Mouse (Mus musculus) lung, embryonic 16.5 days (tissue): ENCODE data around the gene Eif3g. TPM values are rescaled to one million over a fixed set of nuclear protein-coding genes. Genes with fewer than 3 reads are reported as not detected.
A peak's percentile ranks its signal among the peaks of the same experiment; 100 is the strongest.

Experiments
- ATAC-seq: fragments of 200-750 bp; cut with Nextera tagmentation; 2 replicates; pipeline ENCODE4 v1.8.0; 2017; ENCODE audit warnings: low read depth, mild to moderate bottlenecking, moderate library complexity
- H3K27ac ChIP-seq: fragments of 300-500 bp; sonication (generic); 2 replicates; pipeline ENCODE4 v1.5.1; 2014; ENCODE audit warnings: mild to moderate bottlenecking, control low read depth, low read length
- H3K27me3 ChIP-seq: fragments of 300-500 bp; sonication (generic); 2 replicates; pipeline ENCODE4 v1.6.1; 2014; ENCODE audit warnings: low read depth, low read length, mixed read lengths; ENCODE audit not compliant: control insufficient read depth, insufficient read depth
- H3K36me3 ChIP-seq: fragments of 300-500 bp; sonication (generic); 2 replicates; pipeline ENCODE4 v1.6.1; 2014; ENCODE audit warnings: low read length; ENCODE audit not compliant: control insufficient read depth, insufficient read depth
- H3K4me1 ChIP-seq: fragments of 300-500 bp; sonication (generic); replicated peaks from 2 replicates; pipeline ENCODE4 v1.6.1; 2014; ENCODE audit warnings: low read length, mixed read lengths; ENCODE audit not compliant: control insufficient read depth, insufficient read depth
- H3K4me2 ChIP-seq: fragments of 300-500 bp; sonication (generic); 2 replicates; pipeline ENCODE4 v1.6.1; 2014; ENCODE audit warnings: low read depth, low read length, control low read depth
- H3K4me3 ChIP-seq: fragments of 300-500 bp; sonication (generic); 2 replicates; pipeline ENCODE4 v1.5.1; 2014; ENCODE audit warnings: mild to moderate bottlenecking, low read length, control low read depth
- H3K9ac ChIP-seq: fragments of 300-500 bp; sonication (generic); 2 replicates; pipeline ENCODE4 v1.6.1; 2014; ENCODE audit warnings: low read length, control low read depth
- H3K9me3 ChIP-seq: fragments of 300-500 bp; sonication (generic); 2 replicates; pipeline ENCODE4 v1.6.1; 2016; ENCODE audit warnings: low read length; ENCODE audit not compliant: control insufficient read depth
- WGBS: fragments of 180-500 bp; shearing (Covaris S2); extraction: QIAGEN DNeasy Blood & Tissue Kit; methylation state at CpG from one replicate; pipeline ENCODE4 v1.1.7; 2014; 5-methylcytosine and 5-hydroxymethylcytosine counted together
- polyA plus RNA-seq: library from polyadenylated mRNA; unstranded; fragments of >200 nt; fragmentation: Nextera tagmentation; extraction: Ambion mirVana; gene quantifications from 2 replicates; pipeline ENCODE4 v1.2.1, GENCODE M21; 2015

Gene Eif3g
- 255 and 258 TPM in 2 replicates for polyA plus RNA-seq

DNA sequence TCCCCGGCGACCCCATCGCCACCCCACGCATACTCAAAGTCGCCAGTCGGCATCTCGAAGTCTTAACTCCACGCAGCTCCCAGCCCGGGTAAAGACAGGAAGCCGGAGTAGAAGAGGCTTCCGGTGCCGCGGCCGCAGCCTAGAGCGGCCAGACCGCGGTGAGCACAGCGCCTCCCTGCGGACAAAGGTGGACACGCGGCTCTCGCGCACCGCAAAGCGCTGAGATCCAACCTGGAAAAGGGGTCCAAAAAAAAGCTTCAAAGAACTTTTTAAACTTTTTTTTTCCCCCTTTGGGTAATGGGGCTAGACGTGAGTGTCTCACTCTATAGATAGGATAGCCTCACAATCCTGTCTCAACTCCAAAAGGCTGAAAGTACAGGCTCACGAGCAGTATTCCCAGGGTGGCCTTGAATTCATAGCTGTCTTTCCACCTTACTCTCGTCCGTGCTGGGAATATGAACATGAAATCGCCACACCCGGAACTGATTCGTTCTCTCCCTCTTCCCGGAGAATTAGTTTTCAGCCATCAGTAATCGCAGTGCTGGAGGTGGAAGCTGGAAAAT, at the start of gene Eif3g:
Eif3g (minus strand) TSS at position 113 of the 563 bp plus-strand sequence.
- peaks cover 16% of the 10 kb centered on the region for H3K4me1 ChIP-seq
- peak; percentile 89 for ATAC-seq
- 3% methylated on average over 34 of the region's 34 CpGs for WGBS
- H3K4me3 ChIP-seq = peak within 1 kb of the TSS; percentile 94
- no peaks in the 10 kb centered on the region for H3K9me3 ChIP-seq
- H3K9ac ChIP-seq = peak within 1 kb of the TSS; percentile 99
- H3K36me3 ChIP-seq = peaks cover 27% of the 10 kb centered on the region
- H3K4me2 ChIP-seq = peak within 1 kb of the TSS; percentile 99
- peak within 1 kb of the TSS; percentile 65 for H3K27ac ChIP-seq
- H3K27me3 ChIP-seq = no peaks in the 10 kb centered on the region

DNA sequence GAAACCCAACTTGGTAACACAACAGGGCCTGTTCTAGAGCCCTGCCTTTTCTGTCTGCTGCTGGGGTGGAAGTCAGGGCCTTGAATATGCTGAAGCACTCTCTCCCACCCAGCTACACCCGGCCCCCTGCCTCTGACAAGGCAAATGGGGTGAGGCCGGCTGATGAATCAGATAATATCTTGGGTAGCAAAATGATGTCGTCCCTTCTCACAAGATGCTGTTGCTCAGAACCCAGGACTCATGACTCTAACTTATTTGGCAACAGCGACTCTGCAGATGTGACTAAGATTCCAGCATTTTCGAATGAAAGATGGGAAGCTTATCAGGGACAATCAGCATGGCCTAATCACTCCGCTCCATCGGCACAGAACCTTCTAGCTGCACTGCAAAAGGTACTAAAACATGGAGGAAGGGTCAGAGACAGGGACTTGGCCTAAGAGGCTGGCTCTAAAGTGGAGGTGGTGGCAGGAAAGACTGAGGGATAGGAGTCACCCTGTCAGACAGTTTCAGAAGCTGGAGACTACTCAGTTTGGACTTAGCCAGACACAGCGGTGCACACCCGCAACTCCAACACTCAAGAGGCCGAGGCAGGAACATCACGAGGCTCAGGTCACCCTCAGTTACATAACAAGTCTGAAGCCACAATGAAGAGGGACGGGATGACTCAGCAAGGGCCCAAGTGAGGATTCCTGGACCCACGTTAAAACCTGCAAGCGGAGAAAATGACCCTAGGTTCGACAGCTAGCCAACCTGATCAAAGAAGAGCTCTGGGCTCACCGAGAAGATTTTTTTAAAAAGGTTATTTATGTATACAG, 47.9 kb upstream of the Eif3g start:
- Histone ChIP-seq H3K4me3 (no peak overlapping the region), H3K9me3 (no peaks in the 10 kb centered on the region), H3K36me3 (0 out of 2 replicates have a peak, but pooled peaks cover 4% of the 10 kb centered on the region), H3K9ac (no peak overlapping the region), H3K4me1 (peaks cover 16% of the 10 kb centered on the region), H3K27me3 (no peaks in the 10 kb centered on the region), H3K27ac (no peak overlapping the region), H3K4me2 (no peak overlapping the region)
- no peak for ATAC-seq
- WGBS = 74% methylated on average over 16 of the region's 16 CpGs

DNA sequence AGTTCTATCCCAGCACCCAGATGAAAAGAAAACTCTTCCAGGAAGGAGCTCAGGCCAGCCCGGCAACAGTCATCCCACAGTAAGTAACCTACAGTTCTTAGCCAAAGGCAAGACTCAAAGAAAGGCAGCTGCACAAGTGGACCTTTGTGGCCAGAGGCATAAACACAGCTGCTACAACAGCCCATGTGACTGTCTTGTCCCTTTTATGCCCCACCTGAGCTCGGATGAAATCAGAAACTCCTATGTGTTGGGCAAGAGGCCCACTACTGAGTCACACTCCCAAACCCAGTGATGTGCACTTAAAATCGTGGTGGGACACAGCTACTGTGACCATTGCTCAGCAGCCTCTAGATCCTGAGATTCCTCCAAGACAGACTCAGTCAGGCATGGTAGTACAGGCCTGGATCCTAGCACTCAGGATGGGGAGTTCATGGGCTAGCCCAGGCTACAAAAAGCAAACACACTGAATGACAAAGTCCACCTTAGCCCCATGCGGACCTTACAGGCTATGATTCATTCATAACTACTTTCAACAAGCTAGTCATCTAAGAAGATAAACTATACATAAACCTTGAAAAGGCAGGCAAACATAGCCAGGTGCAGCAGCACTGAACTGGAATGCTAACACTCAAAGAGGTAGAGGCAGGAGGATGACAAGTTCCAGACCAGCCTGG, 46.4 kb upstream of the Eif3g start:
- Histone ChIP-seq H3K4me2 (no peak overlapping the region), H3K4me1 (peaks cover 8% of the 10 kb centered on the region), H3K36me3 (peaks cover 16% of the 10 kb centered on the region), H3K27ac (no peak overlapping the region), H3K9me3 (no peaks in the 10 kb centered on the region), H3K4me3 (no peak overlapping the region), H3K27me3 (no peaks in the 10 kb centered on the region), H3K9ac (no peak overlapping the region)
- no peak for ATAC-seq
- WGBS = 51% methylated on average over 4 of the region's 4 CpGs

DNA sequence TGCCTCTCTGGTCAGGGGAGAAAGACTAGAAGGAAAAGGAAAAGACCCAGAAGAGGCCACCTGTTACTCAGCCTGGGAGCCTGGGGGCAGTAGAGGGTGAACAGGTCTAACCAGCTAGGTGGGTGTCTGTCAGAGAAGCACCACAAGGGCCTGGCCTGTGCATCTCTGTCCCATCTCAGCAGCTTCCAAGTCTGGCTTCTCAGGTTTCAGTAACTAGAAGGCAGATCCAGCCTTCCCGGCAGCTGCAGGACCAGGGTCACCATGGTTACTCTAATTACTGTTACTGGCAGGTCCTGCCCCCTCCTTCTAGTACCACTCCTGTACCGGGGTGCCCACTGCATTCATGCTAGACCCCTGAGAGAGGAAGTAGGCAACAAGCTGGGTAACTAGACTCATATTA, 45.5 kb upstream of the Eif3g start:
- peaks cover 25% of the 10 kb centered on the region for H3K36me3 ChIP-seq
- WGBS = 13% methylated on average over 2 of the region's 2 CpGs
- ATAC-seq = no peak

DNA sequence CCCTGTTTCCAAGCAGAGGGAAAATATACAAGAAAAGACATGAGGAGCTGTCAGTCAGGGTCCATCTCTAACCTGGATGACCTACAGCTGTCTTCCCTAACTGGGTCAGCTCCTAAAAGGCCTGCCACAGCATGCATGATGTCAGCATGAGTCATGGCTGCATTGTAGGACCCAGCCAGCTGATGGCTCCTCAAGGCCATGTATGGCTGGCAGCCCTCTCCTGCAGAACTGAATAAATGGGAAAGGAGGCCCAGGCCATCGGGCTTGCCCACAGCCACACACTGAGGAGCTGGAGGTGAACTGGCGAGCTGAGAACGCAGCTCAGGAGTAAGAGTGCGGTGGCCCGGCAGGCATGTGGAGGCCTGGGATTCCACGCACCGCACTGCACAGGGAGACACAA, 45.0 kb upstream of the Eif3g start:
- Histone ChIP-seq H3K4me3 (no peak overlapping the region), H3K27ac (peak overlapping the region; percentile 10; the same call in 1 of the 2 replicates), H3K36me3 (peaks cover 30% of the 10 kb centered on the region), H3K27me3 (no peaks in the 10 kb centered on the region), H3K9ac (0 out of 2 replicates have a peak overlapping the region, but pooled peaks have one; percentile 26), H3K9me3 (no peaks in the 10 kb centered on the region), H3K4me1 (peaks cover 3% of the 10 kb centered on the region), H3K4me2 (no peak overlapping the region)
- ATAC-seq = 0 out of 2 replicates have a peak, but pooled peaks have one; percentile 16
- WGBS = 82% methylated on average over 7 of the region's 7 CpGs

More for the DNA sequence above, 45.5 kb upstream of the Eif3g start:
- Histone ChIP-seq H3K4me2 (no peak overlapping the region), H3K9ac (0 out of 2 replicates have a peak overlapping the region, but pooled peaks have one; percentile 26), H3K27me3 (no peaks in the 10 kb centered on the region), H3K27ac (0 out of 2 replicates have a peak overlapping the region, but pooled peaks have one; percentile 10), H3K9me3 (no peaks in the 10 kb centered on the region), H3K4me3 (no peak overlapping the region), H3K4me1 (peaks cover 3% of the 10 kb centered on the region)

DNA sequence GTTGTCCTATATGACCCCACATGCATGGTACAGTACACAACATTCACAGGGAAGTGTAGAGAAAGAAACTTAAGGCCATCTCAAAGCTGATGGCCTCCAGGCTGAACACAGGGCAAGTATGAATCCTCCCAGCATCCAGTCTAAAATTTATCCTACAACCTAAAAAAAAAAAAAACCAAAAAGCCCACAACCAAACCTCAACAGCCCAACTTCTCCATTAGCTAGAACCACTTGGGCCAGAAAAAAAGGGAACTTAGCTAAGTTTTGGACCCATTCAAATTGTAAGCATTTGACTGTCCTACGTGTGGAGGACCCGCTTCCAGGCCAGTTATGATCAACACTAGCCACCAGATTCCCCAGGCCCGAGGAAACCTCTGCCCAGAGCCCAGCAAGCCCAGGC, 24.8 kb upstream of the Eif3g start:
- Histone ChIP-seq H3K27me3 (no peaks in the 10 kb centered on the region), H3K9ac (no peak overlapping the region), H3K4me1 (no peaks in the 10 kb centered on the region)

DNA sequence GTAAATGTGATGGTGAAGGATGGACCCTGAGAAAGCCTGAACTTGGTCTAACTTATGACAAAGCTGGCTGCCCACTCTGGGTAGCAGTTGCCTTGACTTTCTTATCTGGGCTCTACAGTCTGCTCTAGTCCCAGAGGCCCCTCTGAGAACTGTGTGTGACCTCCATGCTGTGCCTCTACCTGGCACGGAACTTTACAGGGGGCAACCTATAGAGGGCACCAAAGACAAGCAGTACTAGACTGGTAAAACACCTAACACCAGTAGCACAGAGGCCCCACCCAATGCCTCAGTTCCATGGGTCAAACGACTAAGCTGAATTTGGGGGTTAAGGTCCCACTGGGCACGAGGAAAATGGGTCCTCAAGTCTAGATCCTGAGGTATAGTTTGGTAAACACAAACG, 17.7 kb upstream of the Eif3g start:
- WGBS = 73% methylated on average over 4 of the region's 4 CpGs
- H3K4me3 ChIP-seq = no peak overlapping the region
- no peaks in the 10 kb centered on the region for H3K4me1 ChIP-seq
- H3K36me3 ChIP-seq = peaks cover 88% of the 10 kb centered on the region
- ATAC-seq = no peak
- H3K9me3 ChIP-seq = no peaks in the 10 kb centered on the region
- no peak overlapping the region for H3K4me2 ChIP-seq
- H3K27me3 ChIP-seq = no peaks in the 10 kb centered on the region
- no peak overlapping the region for H3K27ac ChIP-seq
- no peak overlapping the region for H3K9ac ChIP-seq

More for the DNA sequence above, 24.8 kb upstream of the Eif3g start:
- H3K4me3 ChIP-seq = no peak overlapping the region
- no peak for ATAC-seq
- H3K9me3 ChIP-seq = no peaks in the 10 kb centered on the region
- H3K4me2 ChIP-seq = no peak overlapping the region
- 92% methylated on average over 3 of the region's 3 CpGs for WGBS
- H3K36me3 ChIP-seq = peaks cover 81% of the 10 kb centered on the region
- no peak overlapping the region for H3K27ac ChIP-seq

DNA sequence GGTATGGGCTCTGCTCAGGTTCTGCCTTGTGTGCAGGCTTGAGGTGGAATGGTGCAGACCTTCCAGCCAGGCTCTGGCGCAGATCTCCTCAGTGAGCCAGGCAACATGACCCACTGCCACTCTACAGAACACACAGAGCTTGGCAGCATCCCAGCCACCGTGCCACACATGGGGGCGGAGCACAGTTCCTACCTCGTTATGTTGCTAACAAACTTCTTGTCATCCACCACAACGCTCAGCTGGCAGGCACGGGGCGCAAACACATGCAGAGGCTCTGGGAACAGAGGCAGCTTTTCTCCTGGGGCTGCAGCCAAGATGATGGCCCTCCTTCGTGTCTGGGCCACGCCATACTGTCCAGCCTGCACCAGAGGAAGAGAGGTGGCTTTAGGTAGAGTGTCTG, 11.5 kb upstream of the Eif3g start:
- no peaks in the 10 kb centered on the region for H3K9me3 ChIP-seq
- WGBS = 87% methylated on average over 9 of the region's 9 CpGs
- no peak overlapping the region for H3K4me2 ChIP-seq
- no peak overlapping the region for H3K4me3 ChIP-seq
- no peak overlapping the region for H3K9ac ChIP-seq
- H3K27ac ChIP-seq = no peak overlapping the region
- peaks cover 82% of the 10 kb centered on the region for H3K36me3 ChIP-seq
- H3K4me1 ChIP-seq = no peaks in the 10 kb centered on the region
- no peak for ATAC-seq
- H3K27me3 ChIP-seq = no peaks in the 10 kb centered on the region

DNA sequence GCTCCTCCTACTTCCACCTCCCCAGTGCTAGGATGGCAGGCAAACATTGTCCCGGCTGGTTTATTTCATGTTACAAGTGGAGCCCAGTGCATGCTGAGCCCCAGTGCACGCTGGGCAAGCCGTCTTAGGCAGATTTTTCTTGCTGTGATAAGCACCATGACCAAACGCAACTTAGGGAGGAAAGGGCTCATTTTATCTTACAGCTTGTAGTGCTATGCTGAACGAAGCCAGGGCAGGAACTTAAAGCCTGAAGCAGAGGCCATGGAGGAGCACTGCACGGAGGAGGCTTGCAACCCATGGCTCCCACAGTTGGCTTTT, 3.7 kb upstream of the Eif3g start:
- 11% methylated on average over 6 of the region's 6 CpGs for WGBS
- peak overlapping the region; percentile 40; the same call in 1 of the 2 replicates for H3K9ac ChIP-seq
- H3K36me3 ChIP-seq = peaks cover 16% of the 10 kb centered on the region
- H3K4me3 ChIP-seq = no peak overlapping the region
- no peak overlapping the region; the same call in 1 of the 2 replicates for H3K27ac ChIP-seq
- no peaks in the 10 kb centered on the region for H3K9me3 ChIP-seq
- peaks cover 11% of the 10 kb centered on the region for H3K4me1 ChIP-seq
- ATAC-seq = peak; percentile 34; the same call in 1 of the 2 replicates
- no peak overlapping the region for H3K4me2 ChIP-seq
- H3K27me3 ChIP-seq = no peaks in the 10 kb centered on the region
